Mouse (Mus musculus) lung, postnatal 4 days (tissue): ENCODE measurements around the gene Adap1.

Experiments
- DNase-seq, 2 experiments: peaks; one replicate each; pipeline ENCODE4 v3.0.0; 2021

Gene Adap1

GRCm38 (mm10) chr5:139320424-139320823 lies 5.0 kb downstream of the Adap1 start:
- DNase-seq: no peak

- DNase-seq: no peak
Observed at GRCm38 (mm10) chr5:139317751-139318504, 7.5 kb downstream of the Adap1 start.

- DNase-seq: peak in 1 of 2 experiments; percentile 52
Observed at GRCm38 (mm10) chr5:139316982-139317675, 8.3 kb downstream of the Adap1 start.

GRCm38 (mm10) chr5:139314941-139315642 lies 10.3 kb downstream of the Adap1 start:
- DNase-seq: no peak

GRCm38 (mm10) chr5:139313536-139313935 lies 11.9 kb downstream of the Adap1 start:
- DNase-seq: no peak

GRCm38 (mm10) chr5:139311822-139312221 lies 13.6 kb downstream of the Adap1 start:
- DNase-seq: no peak

- DNase-seq: no peak
Observed at GRCm38 (mm10) chr5:139310477-139310876, 14.9 kb downstream of the Adap1 start.

GRCm38 (mm10) chr5:139309946-139310345 lies 15.5 kb downstream of the Adap1 start:
- no peak for DNase-seq

GRCm38 (mm10) chr5:139303646-139304061 lies 21.8 kb downstream of the Adap1 start:
- DNase-seq: no peak

GRCm38 (mm10) chr5:139302101-139302500 lies 23.3 kb downstream of the Adap1 start:
- DNase-seq: no peak

- no peak for DNase-seq
Observed at GRCm38 (mm10) chr5:139297745-139298144, 27.7 kb downstream of the Adap1 start.

- no peak for DNase-seq
Observed at GRCm38 (mm10) chr5:139297092-139297491, 28.3 kb downstream of the Adap1 start.

- no peak for DNase-seq
Observed at GRCm38 (mm10) chr5:139294089-139294488, 31.3 kb downstream of the Adap1 start.

- DNase-seq: no peak
Observed at GRCm38 (mm10) chr5:139291811-139292560, 33.4 kb downstream of the Adap1 start.

GRCm38 (mm10) chr5:139290467-139291259 lies 34.8 kb downstream of the Adap1 start:
- no peak for DNase-seq

- DNase-seq: no peak
Observed at GRCm38 (mm10) chr5:139288591-139288990, 36.8 kb downstream of the Adap1 start.

- DNase-seq: no peak
Observed at GRCm38 (mm10) chr5:139287787-139288186, 37.6 kb downstream of the Adap1 start.

GRCm38 (mm10) chr5:139287099-139287498 lies 38.3 kb downstream of the Adap1 start:
- DNase-seq: peak; percentile 55 to 60

GRCm38 (mm10) chr5:139286142-139286941 lies 39.1 kb downstream of the Adap1 start:
- peak; percentile 51 to 55 for DNase-seq

GRCm38 (mm10) chr5:139285383-139286067 lies 39.9 kb downstream of the Adap1 start:
- no peak for DNase-seq
